Mouse (Mus musculus): Measurements from ENCODE around the gene Pcif1.

DNA sequence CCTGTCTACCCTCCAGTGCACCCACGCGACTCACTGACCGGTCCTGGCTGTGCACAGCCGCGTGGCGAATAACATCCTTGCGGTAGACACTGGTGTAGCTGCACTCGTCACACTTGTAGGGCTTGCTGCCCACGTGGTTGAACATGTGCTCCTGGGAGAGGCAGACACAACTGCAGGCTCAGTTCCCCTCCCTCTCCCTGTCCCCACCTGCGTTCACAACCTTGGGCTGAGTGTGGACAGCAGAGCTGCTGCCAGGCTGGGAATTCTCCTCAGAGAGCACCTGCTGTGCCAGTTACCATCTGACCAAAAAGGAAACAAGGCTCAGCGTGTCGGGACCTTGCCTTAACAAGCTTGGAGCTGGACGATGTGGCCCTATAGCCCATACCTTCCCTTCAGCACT is 22.3 kb downstream of the Pcif1 start:
- TF ChIP-seq CTCF (IDR thresholded peaks at IDR 0.05; ENCODE audit: borderline replicate concordance, insufficient read depth, low read length) (no peak), POLR2A (IDR thresholded peaks at IDR 0.05; ENCODE audit: low read depth, low read length) (no peak)
